Mouse (Mus musculus) midbrain, embryonic 16.5 days (tissue): ENCODE measurements around the gene Ndufb2. TPM values are rescaled to one million over a fixed set of nuclear protein-coding genes. Genes with fewer than 3 reads are reported as not detected.
A peak's percentile ranks its signal among the peaks of the same experiment; 100 is the strongest.

Experiments used
- ATAC-seq: fragments of 200-750 bp; cut with Nextera tagmentation; 2 replicates; pipeline ENCODE4 v1.8.0; 2017; ENCODE audit warnings: moderate TSS enrichment
- H3K27ac ChIP-seq: fragments of 300-500 bp; sonication (generic); 2 replicates; pipeline ENCODE4 v1.5.1; 2014; ENCODE audit warnings: mild to moderate bottlenecking, low read length, mixed read lengths
- H3K27me3 ChIP-seq: fragments of 300-500 bp; sonication (generic); 2 replicates; pipeline ENCODE4 v1.6.1; 2014; ENCODE audit warnings: low read depth, low read length, mixed read lengths; ENCODE audit not compliant: control insufficient read depth, insufficient read depth
- H3K36me3 ChIP-seq: fragments of 300-500 bp; sonication (generic); 2 replicates; pipeline ENCODE4 v1.6.1; 2014; ENCODE audit warnings: mild to moderate bottlenecking, low read length, moderate library complexity, mixed read lengths; ENCODE audit not compliant: control insufficient read depth, insufficient read depth
- H3K4me1 ChIP-seq: fragments of 300-500 bp; sonication (generic); 2 replicates; pipeline ENCODE4 v1.6.1; 2014; ENCODE audit warnings: mild to moderate bottlenecking, low read length, mixed read lengths; ENCODE audit not compliant: control insufficient read depth, insufficient read depth
- H3K4me2 ChIP-seq: fragments of 300-500 bp; sonication (generic); 2 replicates; pipeline ENCODE4 v1.6.1; 2014; ENCODE audit warnings: mild to moderate bottlenecking, low read length, mixed read lengths
- H3K4me3 ChIP-seq: fragments of 300-500 bp; sonication (generic); 2 replicates; pipeline ENCODE4 v1.5.1; 2014; ENCODE audit warnings: low read depth, mild to moderate bottlenecking, low read length, moderate library complexity, mixed read lengths
- H3K9ac ChIP-seq: fragments of 300-500 bp; sonication (generic); 2 replicates; pipeline ENCODE4 v1.6.1; 2014; ENCODE audit warnings: low read depth, low read length, mixed read lengths
- H3K9me3 ChIP-seq: fragments of 300-500 bp; sonication (generic); replicated peaks from 2 replicates; pipeline ENCODE4 v1.6.1; 2014; ENCODE audit warnings: mild to moderate bottlenecking, low read length, mixed read lengths; ENCODE audit not compliant: control insufficient read depth, poor library complexity, severe bottlenecking
- WGBS: fragments of 180-500 bp; shearing (Covaris S2); extraction: QIAGEN DNeasy Blood & Tissue Kit; methylation state at CpG from one replicate; pipeline ENCODE4 v1.1.7; 2014; 5-methylcytosine and 5-hydroxymethylcytosine counted together
- polyA plus RNA-seq: library from polyadenylated mRNA; unstranded; fragments of >200 nt; fragmentation: Nextera tagmentation; extraction: Ambion mirVana; gene quantifications from 2 replicates; pipeline ENCODE4 v1.2.1, GENCODE M21; 2015

Ndufb2 gene
- polyA plus RNA-seq, 1 experiment from 2014 or later: 451 TPM

DNA sequence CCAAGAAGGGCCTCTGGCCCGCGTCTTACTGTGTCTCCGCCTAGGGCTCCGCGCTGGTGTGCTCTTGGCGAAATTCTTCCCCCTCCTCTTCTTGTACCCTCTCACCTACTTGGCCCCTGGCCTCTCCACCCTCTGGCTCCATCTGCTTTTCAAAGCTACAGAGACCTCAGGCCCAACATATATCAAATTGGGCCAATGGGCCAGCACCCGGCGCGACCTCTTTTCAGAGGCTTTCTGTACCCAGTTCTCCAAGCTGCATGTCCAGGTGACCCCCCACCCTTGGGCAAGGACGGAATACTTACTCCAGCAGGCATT is 17.9 kb upstream of the Ndufb2 start:
- Histone ChIP-seq H3K36me3 (peaks cover 6% of the 10 kb centered on the region; the same call in 1 of the 2 replicates), H3K4me2 (peak overlapping the region; percentile 88), H3K9ac (peak overlapping the region; percentile 86), H3K27ac (peak overlapping the region; percentile 95), H3K4me1 (peaks cover 13% of the 10 kb centered on the region), H3K4me3 (peak overlapping the region; percentile 69), H3K27me3 (no peaks in the 10 kb centered on the region), H3K9me3 (no peaks in the 10 kb centered on the region)
- 27% methylated on average over 10 of the region's 10 CpGs for WGBS
- ATAC-seq: peak; percentile 3

DNA sequence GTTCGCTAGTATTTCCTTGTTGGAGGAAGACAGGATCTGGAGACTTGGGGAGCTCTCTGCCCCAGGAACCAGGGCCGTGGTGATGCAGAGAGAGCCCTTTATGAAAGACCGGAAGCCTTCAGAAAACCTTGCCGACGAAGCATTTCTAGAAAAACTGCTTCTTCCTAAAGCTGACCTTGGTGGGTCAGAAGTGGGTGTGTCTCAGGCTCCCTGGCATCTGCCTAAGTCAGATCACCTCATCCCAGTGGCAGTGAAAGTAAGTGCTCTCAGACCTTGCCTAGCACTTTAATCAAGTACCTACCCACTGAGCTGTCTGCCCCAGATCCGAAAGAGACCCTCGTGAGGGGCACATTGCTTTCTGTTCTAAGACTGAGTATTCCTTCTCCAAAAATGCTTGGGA is 17.4 kb upstream of the Ndufb2 start:
- Histone ChIP-seq H3K4me3 (peak overlapping the region; percentile 69), H3K27ac (peak overlapping the region; percentile 95; the same call in 1 of the 2 replicates), H3K36me3 (peaks cover 6% of the 10 kb centered on the region; the same call in 1 of the 2 replicates), H3K4me2 (peak overlapping the region; percentile 88), H3K9ac (peak overlapping the region; percentile 86), H3K4me1 (peaks cover 13% of the 10 kb centered on the region), H3K9me3 (no peaks in the 10 kb centered on the region), H3K27me3 (no peaks in the 10 kb centered on the region)
- ATAC-seq: no peak
- WGBS: 70% methylated on average over 7 of the region's 7 CpGs

DNA sequence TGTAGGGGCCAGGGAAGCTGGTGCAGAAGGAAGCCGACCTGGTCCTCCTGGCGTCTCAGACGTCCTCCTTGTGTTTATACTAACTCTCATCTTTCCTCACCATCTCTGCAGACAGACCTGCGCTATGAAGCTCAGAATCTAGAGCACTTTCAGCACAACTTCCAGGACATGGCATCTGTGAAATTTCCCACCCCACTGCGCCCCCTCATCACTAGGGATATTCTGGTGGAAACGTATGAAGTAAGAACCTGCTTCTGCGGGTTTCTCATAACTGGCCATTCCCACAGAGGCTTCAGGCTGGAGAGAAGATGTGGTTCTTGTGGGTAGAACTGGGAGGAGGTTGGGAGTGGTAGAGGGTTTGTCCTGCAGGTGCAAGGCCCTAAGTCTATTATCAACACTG is 12.8 kb upstream of the Ndufb2 start:
- Histone ChIP-seq H3K4me1 (peaks cover 8% of the 10 kb centered on the region), H3K9ac (no peak overlapping the region), H3K4me2 (no peak overlapping the region), H3K36me3 (peaks cover 17% of the 10 kb centered on the region), H3K27me3 (no peaks in the 10 kb centered on the region), H3K27ac (no peak overlapping the region), H3K9me3 (no peaks in the 10 kb centered on the region), H3K4me3 (no peak overlapping the region)
- 91% methylated on average over 7 of the region's 7 CpGs for WGBS
- no peak for ATAC-seq

DNA sequence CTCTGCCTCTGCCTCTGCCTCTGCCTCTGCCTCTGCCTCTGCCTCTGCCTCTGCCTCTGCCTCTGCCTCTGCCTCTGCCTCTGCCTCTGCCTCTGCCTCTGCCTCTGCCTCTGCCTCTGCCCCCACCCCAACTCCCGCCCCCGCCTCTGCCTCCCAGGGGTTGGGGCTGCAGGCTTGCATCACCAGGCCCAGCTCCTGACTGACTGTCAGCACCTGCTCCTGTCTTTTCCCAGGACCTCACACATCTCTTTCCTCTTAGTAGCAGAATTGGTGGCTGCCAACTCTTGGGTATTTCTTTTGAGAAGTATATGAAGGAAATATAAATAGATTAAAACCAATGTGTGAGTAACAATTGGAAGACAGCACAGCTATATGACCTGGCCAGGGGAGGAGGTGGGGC is 11.8 kb upstream of the Ndufb2 start:
- peaks cover 20% of the 10 kb centered on the region for H3K36me3 ChIP-seq

DNA sequence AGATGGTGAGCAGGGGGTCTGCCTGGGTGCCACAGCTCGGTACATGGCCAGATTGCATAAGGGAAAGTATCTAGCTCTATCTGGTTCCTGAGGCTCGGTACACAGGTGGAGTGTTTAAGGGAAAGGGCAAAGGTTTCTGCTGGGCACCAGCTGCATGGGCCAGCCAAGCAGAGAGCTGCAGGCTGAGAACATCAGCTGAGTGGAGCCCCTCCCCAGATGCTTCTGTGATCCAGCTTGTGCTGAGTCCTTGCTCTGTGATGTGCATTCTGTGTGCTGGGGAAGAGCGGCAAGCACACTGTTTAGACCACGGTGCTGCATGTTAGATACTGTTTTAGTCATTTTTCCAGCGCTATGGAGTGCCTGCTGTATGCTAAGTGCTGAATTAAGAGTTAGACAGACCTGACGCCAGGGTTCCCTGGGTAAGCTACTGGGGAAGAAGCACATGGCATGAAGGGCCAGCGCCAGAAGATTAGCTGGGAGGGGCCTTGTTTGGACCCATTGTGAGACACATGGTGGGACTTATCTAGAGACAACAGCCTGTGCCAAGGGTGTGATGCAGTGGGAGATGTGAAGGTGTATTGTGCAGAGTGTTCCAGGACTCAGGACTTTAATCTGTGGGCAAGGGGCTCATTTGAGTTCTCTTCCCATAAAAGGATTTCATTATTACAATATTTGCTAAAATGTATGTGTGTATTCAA is 11.1 kb upstream of the Ndufb2 start:
- 78% methylated on average over 7 of the region's 7 CpGs for WGBS
- Histone ChIP-seq H3K9ac (no peak overlapping the region), H3K27ac (no peak overlapping the region), H3K27me3 (no peaks in the 10 kb centered on the region), H3K9me3 (no peaks in the 10 kb centered on the region), H3K4me3 (no peak overlapping the region), H3K4me1 (no peaks in the 10 kb centered on the region), H3K36me3 (peaks cover 20% of the 10 kb centered on the region), H3K4me2 (no peak overlapping the region)
- no peak for ATAC-seq

More for the DNA sequence above, 11.8 kb upstream of the Ndufb2 start:
- no peak overlapping the region for H3K4me2 ChIP-seq
- ATAC-seq: no peak
- no peaks in the 10 kb centered on the region for H3K4me1 ChIP-seq
- no peaks in the 10 kb centered on the region for H3K27me3 ChIP-seq
- H3K4me3 ChIP-seq: no peak overlapping the region
- H3K27ac ChIP-seq: no peak overlapping the region
- WGBS: 93% methylated on average over 2 of the region's 2 CpGs
- no peak overlapping the region for H3K9ac ChIP-seq
- no peaks in the 10 kb centered on the region for H3K9me3 ChIP-seq

DNA sequence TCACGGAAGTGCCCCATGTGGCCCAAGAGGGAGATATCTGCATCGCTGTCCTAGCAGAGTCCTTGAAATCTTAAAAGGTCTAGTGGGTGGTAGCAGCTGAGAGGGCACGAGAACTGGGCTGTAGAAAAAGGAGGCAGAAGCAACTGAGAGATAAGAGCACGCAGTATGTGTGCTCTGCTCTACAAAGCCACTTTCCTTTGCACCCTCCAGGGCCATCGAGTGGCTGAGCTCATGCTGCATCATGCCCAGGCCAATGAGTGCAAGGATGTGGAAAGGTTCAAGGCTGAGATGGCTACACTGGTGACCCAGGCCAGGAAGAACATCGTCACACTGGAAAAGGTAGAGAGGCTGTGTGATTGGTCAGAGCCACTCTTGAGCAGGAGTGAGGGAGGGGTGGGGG is 6.9 kb upstream of the Ndufb2 start, which contains the start of gene Gm42420:
Gene Gm42420 (plus strand): TSS at position 237 of the 400 bp plus-strand sequence.
- Histone ChIP-seq H3K27me3 (no peaks in the 10 kb centered on the region), H3K9ac (no peak within 1 kb of the TSS), H3K9me3 (no peaks in the 10 kb centered on the region), H3K4me2 (no peak within 1 kb of the TSS), H3K27ac (no peak within 1 kb of the TSS), H3K4me1 (no peaks in the 10 kb centered on the region), H3K4me3 (no peak within 1 kb of the TSS), H3K36me3 (peaks cover 24% of the 10 kb centered on the region)
- WGBS: 92% methylated on average over 6 of the region's 6 CpGs
- no peak; the same call in 1 of the 2 replicates for ATAC-seq

DNA sequence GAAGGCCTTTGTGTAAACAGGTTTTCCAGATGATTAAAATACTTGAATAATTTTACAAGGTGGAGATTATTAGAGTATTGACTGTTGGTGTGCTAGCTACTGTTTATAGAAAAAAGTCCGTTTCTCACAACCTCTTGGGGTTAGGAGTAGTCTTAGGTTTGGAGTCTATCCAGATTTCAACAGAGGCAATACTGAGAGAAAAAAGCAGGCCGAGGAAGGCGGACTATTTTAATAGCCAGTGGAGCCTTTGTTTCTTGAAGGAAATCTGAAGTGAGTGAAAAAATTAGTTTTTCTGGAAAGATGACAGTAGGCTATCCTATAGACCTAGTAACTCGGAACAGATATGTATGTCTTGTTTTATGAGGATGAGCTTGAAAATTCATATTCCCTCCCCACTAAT is 893 bp upstream of the Ndufb2 start:
- WGBS: 94% methylated on average over 4 of the region's 4 CpGs
- ATAC-seq: no peak
- Histone ChIP-seq H3K9me3 (no peaks in the 10 kb centered on the region), H3K27me3 (no peaks in the 10 kb centered on the region), H3K4me3 (no peak overlapping the region), H3K36me3 (peaks cover 10% of the 10 kb centered on the region), H3K27ac (no peak overlapping the region), H3K4me2 (no peak overlapping the region), H3K4me1 (peaks cover 15% of the 10 kb centered on the region), H3K9ac (no peak overlapping the region)

DNA sequence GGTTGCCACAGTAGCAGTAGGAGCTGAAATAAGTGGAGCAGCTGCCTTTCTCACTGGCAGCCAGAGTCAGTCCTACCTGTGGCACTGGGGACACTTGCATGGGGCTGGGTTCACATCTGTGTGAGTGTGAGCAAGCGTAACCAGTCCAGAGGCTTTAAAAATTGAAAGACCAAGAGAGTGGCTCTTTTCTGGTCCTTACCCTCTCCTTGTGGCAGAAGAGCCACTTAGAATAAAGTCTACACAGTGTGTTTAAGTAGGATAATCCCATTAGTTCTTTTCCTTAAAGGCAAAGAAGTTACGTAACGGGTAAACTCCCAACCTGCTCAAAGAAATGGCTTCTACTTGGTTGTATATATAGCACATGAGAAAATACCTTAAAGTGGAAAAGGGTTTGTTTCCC is 8.5 kb downstream of the Ndufb2 start:
- no peak overlapping the region for H3K9ac ChIP-seq
- no peak overlapping the region for H3K4me2 ChIP-seq
- H3K9me3 ChIP-seq: no peaks in the 10 kb centered on the region
- ATAC-seq: no peak
- no peaks in the 10 kb centered on the region for H3K27me3 ChIP-seq
- no peak overlapping the region for H3K27ac ChIP-seq
- no peak overlapping the region for H3K4me3 ChIP-seq
- H3K36me3 ChIP-seq: peaks cover 26% of the 10 kb centered on the region
- WGBS: 91% methylated on average over 3 of the region's 3 CpGs
- no peaks in the 10 kb centered on the region for H3K4me1 ChIP-seq

DNA sequence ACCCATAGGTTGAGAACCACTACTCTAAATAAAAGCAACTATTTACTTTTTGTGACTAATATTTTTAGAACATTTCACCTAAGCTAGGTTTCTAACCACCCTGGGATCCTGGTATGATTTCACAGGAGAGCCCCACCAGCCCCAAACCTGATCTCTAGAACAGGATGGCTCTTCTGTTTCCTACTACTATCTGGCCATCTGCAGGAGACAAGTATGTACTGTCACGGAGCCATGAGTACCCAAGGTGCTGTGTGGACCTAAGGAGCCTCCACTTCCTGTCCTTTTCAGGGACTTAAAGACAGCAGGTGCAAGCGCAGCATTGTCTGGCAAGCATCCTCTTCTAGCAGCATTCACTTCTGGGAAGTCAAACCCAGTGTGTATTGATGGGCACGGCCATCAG is 9.5 kb downstream of the Ndufb2 start:
- H3K36me3 ChIP-seq: peaks cover 26% of the 10 kb centered on the region
- H3K4me1 ChIP-seq: no peaks in the 10 kb centered on the region
- WGBS: 89% methylated on average over 3 of the region's 3 CpGs
- no peak overlapping the region for H3K27ac ChIP-seq
- no peak overlapping the region for H3K4me2 ChIP-seq
- no peak overlapping the region for H3K4me3 ChIP-seq
- H3K9ac ChIP-seq: no peak overlapping the region
- H3K27me3 ChIP-seq: no peaks in the 10 kb centered on the region
- H3K9me3 ChIP-seq: no peaks in the 10 kb centered on the region
- no peak for ATAC-seq
